Mouse (Mus musculus): Measurements from ENCODE around the gene Aak1.

- no peak for TF ChIP-seq CTCF (IDR thresholded peaks at IDR 0.05; ENCODE audit: low read depth)
- TF ChIP-seq EP300 (IDR thresholded peaks at IDR 0.05; ENCODE audit: low read depth) = no peak
These were observed 193.8 kb downstream of the Aak1 start for GRCm38 (mm10) chr6:87043131-87043516.

Data from liver, postnatal 0 days (tissue).